Mouse (Mus musculus) left cerebral cortex, postnatal 10 days (tissue): ENCODE measurements at regions not wholly inside any gene's neighbourhood (a gene's known extent, or its start where the extent isn't known, plus 50 kb on each side); places are given as distances from the start of the nearest gene placed in this dataset.
A peak's percentile ranks its signal among the peaks of the same experiment; 100 is the strongest.

Experiments used
- DNase-seq, 2 experiments: peaks; one replicate each; pipeline ENCODE4 v3.0.0; 2021 to 2022; ENCODE audit warnings: low spot score in 2 of 2, mixed read lengths in 1 of 2; ENCODE audit errors: extremely low spot score in 1 of 2
- intact Hi-C: fragments of 180-260 bp; cut with DNase I; formaldehyde crosslinking; loops from one replicate; pipeline ENCODE4 v1.15.1; 2025

GRCm38 (mm10) chr16:70881098-70881850 is 567.5 kb downstream of the Gbe1 start:
- DNase-seq, result peak in 1 of 2 experiments; percentile 13
- intact Hi-C loops, result no loop called here

DNA sequence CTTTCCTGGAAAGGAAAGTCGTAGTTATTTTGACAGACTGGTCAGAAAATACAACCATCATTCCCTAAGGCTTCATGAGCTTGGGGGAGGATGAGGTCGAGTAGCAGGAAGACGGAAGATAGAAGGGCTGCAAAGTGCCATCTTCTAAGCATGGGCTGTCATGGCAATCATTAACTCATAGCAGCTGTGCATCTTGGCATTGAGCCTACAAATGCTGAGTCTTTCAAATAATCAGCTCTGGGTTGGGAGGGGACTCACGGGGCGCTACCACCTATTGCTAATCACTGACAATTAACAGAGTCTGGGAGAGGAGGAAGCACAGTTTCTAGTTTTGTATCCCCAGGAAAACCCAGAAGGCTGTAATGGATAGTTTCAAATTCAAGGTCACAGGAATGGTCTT is 586.3 kb downstream of the Gbe1 start:
- no peak for DNase-seq
- intact Hi-C loops, result no loop called here

DNA sequence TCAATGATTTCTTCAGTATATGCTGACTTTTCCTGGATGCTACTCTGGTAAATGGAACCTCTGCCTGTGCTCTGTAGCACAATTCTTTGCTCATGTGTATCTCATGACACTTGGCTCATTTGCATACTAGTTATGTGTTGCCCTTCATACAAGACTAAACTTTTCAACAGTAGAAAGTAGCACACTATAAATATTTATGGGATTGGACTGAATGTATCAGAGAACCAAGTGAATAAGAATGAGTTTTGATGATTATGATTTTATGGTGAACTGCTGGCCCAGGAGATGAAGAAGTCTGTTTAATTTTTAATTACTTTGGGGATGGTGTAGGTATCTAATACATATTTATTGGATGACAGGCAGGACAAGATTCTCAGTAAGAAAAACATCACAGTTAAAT is 606.3 kb downstream of the Gbe1 start:
- no peak for DNase-seq
- intact Hi-C loops, result no loop called here

- intact Hi-C loops, result no loop called here
- DNase-seq, result no peak
Measured at GRCm38 (mm10) chr16:70929651-70930050, 615.9 kb downstream of the Gbe1 start.

GRCm38 (mm10) chr16:70935959-70936358 is 622.2 kb downstream of the Gbe1 start:
- DNase-seq, result no peak
- intact Hi-C loops, result no loop called here

- no peak for DNase-seq
- intact Hi-C loops, result no loop called here
Measured at GRCm38 (mm10) chr16:70952937-70953336, 639.2 kb downstream of the Gbe1 start.
